Mouse (Mus musculus) heart, postnatal 14 days (tissue): ENCODE results near the gene Ccdc106. TPM values are rescaled to one million over a fixed set of nuclear protein-coding genes. Genes with fewer than 3 reads are reported as not detected.

Experiments used
- DNase-seq, 2 experiments: peaks; one replicate each; pipeline ENCODE4 v3.0.0; 2021 to 2022
- intact Hi-C: fragments of 180-260 bp; cut with DNase I; formaldehyde crosslinking; loops from one replicate; pipeline ENCODE4 v1.15.1; 2025
- total RNA-seq, 2 experiments: library from RNA; stranded (reverse); gene quantifications; 2 replicates each; pipeline ENCODE4 v1.2.3; 2021

Gene Ccdc106
- total RNA-seq, 2 experiments from 2014 or later = 0.17 TPM

DNA sequence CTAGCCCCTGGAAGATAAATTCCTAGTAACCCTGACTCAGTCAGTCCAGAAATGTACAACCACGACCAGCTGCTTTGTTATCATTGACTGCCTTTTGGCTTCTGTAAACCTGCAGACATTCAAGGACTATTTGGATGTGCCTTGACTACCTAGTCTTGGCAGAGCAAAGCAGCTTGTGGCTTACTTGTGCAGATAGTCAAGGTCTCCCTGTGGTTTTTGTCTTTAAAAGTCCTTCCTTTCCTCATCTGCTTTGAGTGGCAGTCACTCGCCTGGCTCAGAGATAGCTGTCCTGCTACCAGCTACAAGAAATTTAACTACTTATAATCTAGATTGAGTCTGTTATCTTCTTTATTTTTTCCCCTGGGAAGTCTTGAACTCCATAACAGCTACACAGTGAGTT, 24.6 kb downstream of the Ccdc106 start:
- intact Hi-C loops = loop anchor here (5.0 kb wide), 1 partner anchor 33 kb away; the partner anchor contains the start of genes Fiz1 and Zfp524
- DNase-seq = no peak

DNA sequence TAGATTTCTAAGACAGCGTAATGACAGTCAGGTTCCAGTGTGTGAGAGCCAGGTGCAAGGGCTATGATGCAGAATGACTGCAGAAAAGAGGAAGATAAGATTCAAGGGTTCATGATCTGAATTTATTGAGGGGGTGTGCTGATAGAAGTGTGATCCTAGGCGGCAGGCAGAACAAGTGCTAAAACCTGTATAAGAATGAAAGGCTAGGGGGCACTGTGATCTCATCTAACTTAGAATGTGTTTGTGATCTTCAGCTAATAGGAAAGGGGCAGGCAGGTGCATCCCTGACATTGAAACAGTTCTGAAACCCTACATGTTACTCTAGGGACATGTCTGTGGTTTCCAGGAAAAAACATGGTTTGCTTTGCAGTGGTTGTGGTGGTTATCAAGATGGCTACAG, 25.8 kb downstream of the Ccdc106 start:
- intact Hi-C loops = loop anchor here (5.0 kb wide), 1 partner anchor 34 kb away; the partner anchor contains the start of genes Fiz1 and Zfp524
- no peak for DNase-seq

GRCm38 (mm10) chr7:5047313-5047712, 27.0 kb downstream of the Ccdc106 start:
- peak in 1 of 2 experiments; percentile 42 for DNase-seq
- intact Hi-C loops = loop anchor here (1.0 to 5.0 kb wide), 2 partner anchors 35 to 104 kb away; partner anchors contain the start of genes Fiz1 and Zfp524

- peak; percentile 81 to 85 for DNase-seq
- intact Hi-C loops = loop anchor here (10.0 kb wide), 1 partner anchor 497 kb away; no protein-coding TSS in a partner anchor
Measured at GRCm38 (mm10) chr7:5051193-5052192, 31.1 kb downstream of the Ccdc106 start, which contains the start of gene Zfp580. Gene Zfp580 (plus strand): TSS chr7:5051538.

GRCm38 (mm10) chr7:5052438-5052837, 32.1 kb downstream of the Ccdc106 start:
- DNase-seq = no peak
- intact Hi-C loops = loop anchor here (10.0 kb wide), 1 partner anchor 498 kb away; no protein-coding TSS in a partner anchor

- intact Hi-C loops = loop anchor here (10.0 kb wide), 1 partner anchor 498 kb away; no protein-coding TSS in a partner anchor
- no peak for DNase-seq
Measured at GRCm38 (mm10) chr7:5052931-5053343, 32.6 kb downstream of the Ccdc106 start.

DNA sequence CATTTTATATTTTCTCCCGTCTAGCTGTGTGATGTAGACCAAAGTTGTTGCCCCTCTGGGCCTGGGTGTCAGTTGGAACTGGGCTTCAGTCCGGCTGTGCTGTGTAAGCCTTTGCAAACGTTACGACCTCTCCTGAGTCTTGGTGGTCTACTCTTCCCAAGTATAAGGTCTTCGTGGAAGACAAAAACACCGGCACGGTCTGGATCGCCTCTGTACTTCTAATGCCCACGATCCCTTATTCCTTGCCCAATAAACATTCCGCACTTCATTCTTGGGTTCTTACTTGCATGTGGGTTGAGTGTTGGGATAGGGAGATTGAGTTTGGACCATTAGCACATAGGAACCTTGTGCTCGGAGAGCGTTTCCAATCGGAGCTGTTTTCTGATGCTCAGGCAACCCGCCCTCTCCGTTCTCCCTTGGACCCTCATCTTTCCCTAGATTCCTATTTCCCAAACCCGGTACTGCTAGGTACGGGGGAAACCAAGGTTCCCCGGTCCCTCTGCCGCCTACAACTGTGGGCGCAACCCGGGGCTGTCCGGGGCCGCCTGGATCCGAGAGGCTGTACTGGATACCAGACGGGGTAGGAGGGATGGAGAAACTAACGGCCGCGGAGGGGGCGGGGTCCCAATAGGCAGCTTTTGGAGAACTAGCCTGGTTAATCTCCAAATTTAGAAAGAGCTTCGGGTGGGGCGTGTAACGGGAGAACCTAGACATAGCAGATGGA, 33.3 kb downstream of the Ccdc106 start:
- DNase-seq = no peak
- intact Hi-C loops = loop anchor here (10.0 kb wide), 1 partner anchor 499 kb away; no protein-coding TSS in a partner anchor

DNA sequence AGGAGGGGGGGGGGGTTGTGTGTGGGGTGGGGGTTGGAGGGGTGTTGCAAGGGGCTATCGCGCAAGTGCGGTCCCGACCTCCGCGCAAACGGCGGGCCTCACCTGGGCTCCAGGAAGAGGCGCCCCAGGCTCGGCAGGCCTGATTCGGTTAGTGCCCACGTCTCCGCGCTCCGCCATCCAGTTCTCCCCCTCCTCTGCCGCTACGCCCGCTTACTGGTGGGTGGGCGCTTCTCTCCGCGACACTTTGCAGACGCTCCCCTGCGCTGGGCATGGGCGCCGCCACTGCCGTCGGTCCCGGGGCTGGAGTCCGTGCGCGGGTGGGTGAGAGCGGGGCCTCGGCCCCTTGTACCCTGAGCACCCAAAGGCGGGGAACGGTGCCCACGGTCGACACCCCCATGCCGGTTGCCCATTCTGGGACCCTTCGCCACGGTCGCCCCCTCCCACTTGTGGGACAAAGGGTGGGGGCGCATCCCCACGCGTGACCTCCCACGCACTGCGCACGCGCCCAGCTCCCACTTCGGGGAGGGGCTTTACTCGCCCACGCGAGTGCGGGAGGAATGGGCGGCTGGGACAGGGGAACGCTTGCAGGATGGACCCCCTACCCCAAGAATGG, 36.4 kb downstream of the Ccdc106 start:
- intact Hi-C loops = loop anchor here (10.0 kb wide), 1 partner anchor 502 kb away; no protein-coding TSS in a partner anchor
- no peak for DNase-seq

DNA sequence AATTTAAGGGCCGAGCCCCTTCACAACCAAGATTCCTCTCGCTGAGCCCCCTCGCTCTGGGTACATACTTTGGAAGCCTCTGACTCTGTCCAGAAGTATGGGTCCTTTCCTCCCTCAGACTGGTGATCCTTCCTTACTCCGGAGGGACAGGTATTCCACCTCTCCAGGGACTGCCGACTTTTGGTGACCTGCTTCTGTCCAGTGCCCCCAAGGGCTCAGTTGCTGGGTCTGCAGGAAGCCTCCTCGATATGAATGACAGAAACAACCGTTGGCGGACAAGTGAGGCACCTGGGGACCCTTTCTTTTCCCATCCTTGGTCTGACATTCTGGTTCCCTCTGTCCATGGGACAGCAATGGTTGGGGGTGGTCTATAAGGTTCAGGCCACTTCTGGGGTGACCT, 37.0 kb downstream of the Ccdc106 start:
- intact Hi-C loops = loop anchor here (10.0 kb wide), 1 partner anchor 503 kb away; no protein-coding TSS in a partner anchor

GRCm38 (mm10) chr7:5057804-5058203, 37.5 kb downstream of the Ccdc106 start:
- intact Hi-C loops = loop anchor here (10.0 kb wide), 1 partner anchor 503 kb away; no protein-coding TSS in a partner anchor
- no peak for DNase-seq

More for the DNA sequence above, 37.0 kb downstream of the Ccdc106 start:
- DNase-seq = no peak

- intact Hi-C loops = loop anchor here (10.0 kb wide), 1 partner anchor 504 kb away; no protein-coding TSS in a partner anchor
- DNase-seq = no peak
Measured at GRCm38 (mm10) chr7:5058631-5059030, 38.3 kb downstream of the Ccdc106 start.

DNA sequence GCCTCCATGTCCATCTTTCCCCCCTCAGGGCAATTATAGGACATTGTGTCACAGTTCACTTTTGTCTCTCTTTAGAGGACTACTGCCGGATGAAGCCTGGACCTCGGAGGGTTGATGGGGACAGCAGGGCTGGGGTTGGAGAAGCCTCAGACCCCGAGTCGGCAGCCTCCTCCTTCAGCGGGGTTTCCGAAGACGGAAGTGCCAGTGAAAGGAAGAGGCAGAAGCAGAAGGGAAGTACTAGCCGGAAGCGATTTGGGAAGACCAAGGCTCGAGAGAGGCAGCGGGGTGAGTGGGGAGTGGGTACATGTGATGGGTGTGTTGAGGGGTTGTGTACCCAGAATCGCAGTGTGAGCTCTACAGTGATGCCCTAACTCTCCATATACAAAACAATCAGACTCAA, 39.1 kb downstream of the Ccdc106 start:
- no peak for DNase-seq
- intact Hi-C loops = loop anchor here (10.0 kb wide), 1 partner anchor 505 kb away; no protein-coding TSS in a partner anchor

DNA sequence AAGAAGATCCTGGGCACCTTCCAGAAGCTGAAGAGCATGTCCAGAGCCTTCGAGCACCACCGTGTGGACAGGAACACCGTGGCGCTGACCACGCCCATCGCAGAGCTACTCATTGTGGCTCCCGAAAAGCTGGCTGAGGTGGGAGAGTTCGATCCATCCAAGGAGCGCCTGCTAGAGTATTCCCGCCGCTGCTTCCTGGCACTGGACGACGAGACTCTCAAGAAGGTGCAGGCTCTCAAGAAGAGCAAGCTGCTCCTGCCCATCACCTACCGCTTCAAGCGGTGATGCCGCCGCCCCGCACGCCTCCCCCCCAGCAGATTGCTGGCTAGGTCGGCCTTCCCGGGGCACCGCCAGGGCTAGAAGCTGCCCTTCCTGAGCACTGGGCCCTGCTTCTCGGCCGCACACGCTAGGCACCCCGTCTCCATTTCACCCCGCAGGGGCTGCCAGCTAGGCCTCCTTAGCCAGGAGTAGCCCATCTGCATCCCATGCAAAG, 39.9 kb downstream of the Ccdc106 start:
- intact Hi-C loops = loop anchor here (2.0 kb wide), 2 partner anchors 45 to 65 kb away; partner anchors contain the start of genes Fiz1, Gm44973, Rasl2-9 and Zfp524
- DNase-seq = peak; percentile 75 to 82

- intact Hi-C loops = loop anchor here (2.0 kb wide), 2 partner anchors 46 to 64 kb away; partner anchors contain the start of genes Fiz1, Gm44973, Rasl2-9 and Zfp524
- DNase-seq = peak; percentile 97 to 99
Measured at GRCm38 (mm10) chr7:5060944-5061773, 40.8 kb downstream of the Ccdc106 start.

DNA sequence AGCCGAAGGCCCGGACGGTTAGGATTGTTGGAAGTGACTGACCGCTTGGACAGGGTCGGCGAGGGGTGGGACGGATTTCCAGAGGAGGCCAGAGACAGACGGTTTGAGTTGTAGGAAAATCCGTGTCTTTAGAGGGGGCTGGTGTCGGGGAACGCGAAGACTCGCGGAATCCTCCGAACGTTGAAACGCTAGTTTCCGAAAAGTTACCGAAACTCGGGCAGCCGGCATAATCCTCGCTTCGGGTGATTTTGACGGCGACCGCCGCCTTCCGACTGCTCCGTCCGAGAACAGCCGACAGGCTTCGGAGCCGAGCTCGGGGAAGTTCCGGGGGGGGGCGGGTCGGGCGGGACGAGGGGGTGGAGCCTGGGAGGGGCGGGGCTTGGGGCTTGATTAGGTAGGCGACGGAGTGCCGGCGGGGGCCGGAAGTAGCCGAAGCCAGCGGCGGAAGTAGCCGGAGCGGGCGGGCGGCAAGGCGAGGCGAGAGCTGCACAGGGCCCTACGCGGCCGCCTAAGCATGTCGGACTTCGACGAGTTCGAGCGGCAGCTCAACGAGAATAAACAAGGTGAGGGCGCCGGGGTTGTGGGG, 41.5 kb downstream of the Ccdc106 start, which contains the start of gene U2af2:
Gene U2af2 (plus strand): TSS at position 370 of the 586 bp plus-strand sequence.
- peak; percentile 95 to 96 for DNase-seq
- intact Hi-C loops = loop anchor here (2.0 kb wide), 3 partner anchors 19 to 63 kb away; partner anchors contain the start of genes Epn1, Fiz1, Gm44973 and Rasl2-9

DNA sequence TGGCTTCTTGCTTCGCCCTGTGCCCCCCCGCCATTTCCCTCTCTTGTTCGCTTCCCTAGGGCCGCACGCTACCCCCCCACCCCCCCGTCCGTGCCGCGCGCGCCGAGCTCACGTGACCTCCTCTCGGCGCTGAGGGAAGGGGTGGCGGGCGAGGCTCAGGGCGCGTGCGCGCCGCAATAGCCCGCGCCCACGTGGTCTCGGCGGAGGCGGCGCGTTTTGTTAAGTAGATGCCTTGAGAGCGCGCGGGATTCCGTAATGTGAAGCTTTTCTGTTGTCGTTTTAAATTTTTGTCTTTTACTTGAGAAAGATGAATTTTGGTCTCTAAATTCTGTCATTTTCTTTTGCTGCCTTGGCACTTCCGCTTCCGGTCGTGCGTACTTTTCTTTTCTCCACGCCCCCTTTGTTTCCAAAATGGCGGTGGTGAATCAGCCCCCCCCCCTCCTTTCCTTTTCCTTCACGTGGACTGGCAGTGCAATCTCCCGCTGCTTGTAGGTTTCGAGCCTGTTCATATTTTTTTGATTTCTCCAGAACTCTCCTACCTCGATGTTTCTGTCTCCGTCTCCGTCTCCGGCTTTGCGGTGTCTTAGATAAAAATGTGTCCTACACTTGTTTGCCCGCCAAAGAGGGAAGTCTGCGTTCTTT, 42.1 kb downstream of the Ccdc106 start:
- intact Hi-C loops = loop anchor here (2.0 kb wide), 1 partner anchor 18 kb away; the partner anchor contains the start of gene Epn1
- peak in 1 of 2 experiments; percentile 72 for DNase-seq

GRCm38 (mm10) chr7:5064886-5065285, 44.5 kb downstream of the Ccdc106 start:
- intact Hi-C loops = no loop called here
- DNase-seq = no peak
